Mouse (Mus musculus) kidney, adult 11 months (tissue): Measurements from ENCODE around the gene Hat1.

ENCODE experiments used
- DNase-seq: peaks from one replicate; pipeline ENCODE4 v3.0.0; 2022

The Hat1 gene

GRCm38 (mm10) chr2:71377426-71377825 lies 11.3 kb upstream of the Hat1 start:
- no peak for DNase-seq

DNA sequence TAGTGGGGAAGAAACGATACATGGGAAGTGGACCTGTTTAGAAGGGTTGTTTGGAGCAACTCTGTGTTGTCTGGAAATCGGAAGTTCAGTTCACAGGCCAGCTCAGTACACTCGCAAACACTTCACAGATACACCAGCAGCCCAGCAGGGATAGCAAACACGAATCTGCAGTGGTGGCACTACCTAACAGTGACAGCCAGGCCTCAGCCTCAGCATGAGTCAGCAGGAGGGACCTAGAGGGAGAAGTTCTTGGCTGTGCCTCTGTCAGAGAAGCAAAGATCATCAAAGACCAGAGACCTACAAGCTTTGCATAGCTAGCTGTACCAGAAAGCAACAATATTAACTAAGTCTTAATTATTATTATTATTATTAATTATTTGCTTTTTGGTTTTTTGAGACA lies 6.8 kb upstream of the Hat1 start:
- DNase-seq = no peak

DNA sequence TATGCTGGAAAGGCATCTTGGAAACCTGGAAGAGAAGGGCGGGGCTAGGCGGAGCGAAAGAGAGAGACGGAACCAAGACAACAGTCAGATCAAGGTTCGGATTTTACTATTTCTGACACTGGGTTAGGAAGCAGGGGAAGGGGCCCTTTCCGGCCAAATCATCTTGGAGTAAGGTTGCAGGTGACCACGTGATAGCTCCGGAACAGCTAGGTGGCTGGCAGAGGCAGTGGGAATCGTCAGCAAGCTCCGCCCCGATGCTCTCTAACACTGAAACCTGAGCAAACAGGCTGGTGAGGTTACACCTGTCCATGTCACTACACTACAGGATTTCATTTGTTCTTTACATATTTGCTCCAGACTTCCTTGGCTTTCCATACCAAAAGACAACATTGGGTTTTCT lies 4.9 kb upstream of the Hat1 start:
- DNase-seq = no peak

- DNase-seq = no peak
These were observed 992 bp upstream of the Hat1 start for GRCm38 (mm10) chr2:71387766-71388165.

DNA sequence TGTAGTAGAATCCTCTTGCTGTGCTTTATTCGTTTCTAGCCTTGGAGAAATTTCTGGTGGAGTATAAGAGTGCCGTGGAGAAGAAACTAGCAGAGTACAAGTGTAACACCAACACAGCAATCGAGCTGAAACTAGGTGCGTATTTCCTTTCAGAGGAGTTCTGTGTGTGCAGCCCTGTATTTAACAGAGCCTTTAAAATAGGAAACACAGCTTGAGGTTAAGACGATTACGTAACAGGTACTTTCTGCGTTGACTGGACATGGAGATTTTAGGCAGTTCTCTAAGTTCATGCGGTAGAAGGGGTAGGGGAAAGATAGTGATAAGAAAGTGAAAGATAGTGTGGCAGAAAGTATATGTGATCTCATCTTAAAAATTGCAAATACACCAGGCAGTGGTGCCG lies 1.1 kb downstream of the Hat1 start:
- no peak for DNase-seq

- no peak for DNase-seq
These were observed 16.9 kb downstream of the Hat1 start for GRCm38 (mm10) chr2:71405613-71406012.

DNA sequence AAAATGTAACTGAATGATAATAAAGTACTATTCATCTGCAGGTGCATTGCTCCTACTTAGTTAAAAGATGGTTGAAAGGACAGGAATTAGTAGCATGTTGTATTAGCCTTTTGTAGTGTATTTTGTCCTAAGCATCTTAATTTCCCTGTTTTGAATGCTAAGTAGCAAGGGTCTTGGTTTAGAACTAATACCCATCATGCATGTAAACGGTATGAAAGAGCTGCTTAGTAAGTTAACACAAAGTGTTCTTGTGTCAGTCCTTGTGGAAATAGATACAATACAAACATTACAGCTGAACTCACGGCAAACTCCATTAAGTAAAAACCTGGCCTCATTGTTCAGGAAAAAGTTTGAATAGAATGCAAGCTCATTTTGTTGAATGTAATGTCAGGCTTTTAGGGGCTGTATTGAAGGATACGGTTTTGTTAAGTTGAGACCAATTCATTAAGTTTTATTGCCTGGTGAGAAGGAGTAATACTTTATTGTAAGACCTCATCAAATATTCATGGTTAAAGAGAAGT lies 30.1 kb downstream of the Hat1 start:
- no peak for DNase-seq

DNA sequence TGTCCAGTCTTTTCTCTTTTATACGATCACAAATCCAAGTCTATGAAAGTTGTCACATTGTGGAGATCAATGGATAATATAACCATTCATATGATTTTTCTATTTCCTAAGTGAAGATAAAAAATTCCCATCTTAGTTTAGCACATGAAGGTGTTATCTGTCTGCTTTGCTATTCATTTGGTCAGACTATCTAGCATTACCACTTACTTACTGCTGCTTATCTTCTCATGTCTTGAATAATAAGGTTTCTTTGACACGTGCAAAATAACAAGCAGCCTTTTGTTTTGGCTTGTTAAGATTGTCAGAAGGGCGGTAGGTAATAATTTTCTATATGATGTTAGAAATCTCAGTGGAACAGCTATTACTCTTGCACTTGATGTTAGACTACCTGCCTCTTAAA lies 30.6 kb downstream of the Hat1 start:
- DNase-seq = no peak

DNA sequence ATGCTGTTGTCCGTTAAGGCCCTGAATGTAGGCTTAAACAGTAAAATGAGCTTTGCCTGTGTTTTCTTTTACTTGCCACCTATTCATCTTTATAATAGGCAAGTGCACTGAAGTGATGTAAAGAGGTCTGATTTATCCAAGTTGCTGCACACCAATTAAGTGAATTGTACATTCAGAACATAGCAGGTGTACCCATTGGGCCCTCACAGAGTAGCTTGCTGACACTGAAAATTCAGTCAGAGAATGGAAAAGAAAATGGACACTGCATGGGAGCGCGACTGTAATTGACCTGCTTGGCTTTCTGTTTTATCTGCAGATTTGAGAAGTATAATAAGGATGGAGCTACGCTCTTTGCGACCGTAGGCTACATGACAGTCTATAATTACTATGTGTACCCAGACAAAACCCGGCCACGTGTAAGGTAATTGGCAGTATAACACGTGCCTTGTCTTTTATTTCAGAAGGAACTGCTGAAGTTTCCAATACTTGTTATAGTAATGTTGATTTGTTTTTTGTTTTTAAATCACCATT lies 32.2 kb downstream of the Hat1 start:
- DNase-seq = no peak

- no peak for DNase-seq
These were observed 35.8 kb downstream of the Hat1 start for GRCm38 (mm10) chr2:71424545-71424944.

DNA sequence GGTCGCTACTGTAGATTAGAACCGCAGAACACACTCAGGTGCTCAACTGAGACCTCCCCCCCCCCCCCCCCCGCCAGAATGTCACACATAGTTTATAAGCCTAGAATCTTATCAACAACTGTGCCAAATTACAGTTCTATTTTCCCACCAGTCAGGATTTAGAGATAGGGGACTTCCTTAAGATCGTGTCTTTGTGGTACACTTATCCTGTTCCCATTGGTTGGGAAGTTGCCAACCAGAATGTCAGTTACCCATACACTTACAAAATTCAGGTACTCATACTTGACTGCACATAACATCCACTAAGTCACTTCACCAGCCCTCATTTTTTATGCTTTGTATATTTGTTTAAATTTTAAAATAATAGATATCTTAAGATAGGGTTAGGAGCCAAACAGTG lies 46.7 kb downstream of the Hat1 start:
- no peak for DNase-seq

GRCm38 (mm10) chr2:71443376-71443775 lies 54.6 kb downstream of the Hat1 start:
- DNase-seq = no peak

DNA sequence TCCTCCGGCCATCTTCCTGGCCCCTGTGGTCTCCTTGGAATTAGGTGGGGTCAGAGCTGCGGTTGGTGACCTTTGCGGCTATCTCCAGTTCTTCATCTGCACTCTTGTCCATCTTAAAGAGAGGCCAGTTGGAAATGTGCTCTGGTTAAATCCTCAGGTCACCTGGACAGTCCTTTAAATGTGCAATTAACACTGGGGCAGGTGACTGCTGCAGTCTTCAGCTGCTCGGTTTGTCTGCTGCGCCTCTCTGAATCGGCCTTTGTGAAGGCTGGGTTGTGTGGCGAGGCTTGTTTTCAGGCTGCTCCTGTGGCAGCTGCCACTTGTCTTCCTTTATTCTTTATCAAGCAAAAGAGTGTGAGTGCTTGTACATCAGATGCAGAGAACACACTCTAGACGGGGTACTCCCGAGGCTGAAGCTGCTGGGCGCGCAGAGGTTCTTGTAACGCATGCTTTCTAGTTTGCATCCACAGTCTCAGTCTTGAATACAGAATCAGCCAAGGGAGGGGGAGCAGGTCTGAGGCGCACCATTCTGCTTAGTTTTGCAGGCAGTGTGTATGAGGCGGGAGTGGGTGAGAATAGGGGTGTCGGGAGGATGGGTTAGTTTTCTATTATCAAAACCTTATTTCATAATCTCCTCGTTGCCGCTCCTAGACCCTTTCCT lies 56.9 kb downstream of the Hat1 start:
- DNase-seq = no peak

DNA sequence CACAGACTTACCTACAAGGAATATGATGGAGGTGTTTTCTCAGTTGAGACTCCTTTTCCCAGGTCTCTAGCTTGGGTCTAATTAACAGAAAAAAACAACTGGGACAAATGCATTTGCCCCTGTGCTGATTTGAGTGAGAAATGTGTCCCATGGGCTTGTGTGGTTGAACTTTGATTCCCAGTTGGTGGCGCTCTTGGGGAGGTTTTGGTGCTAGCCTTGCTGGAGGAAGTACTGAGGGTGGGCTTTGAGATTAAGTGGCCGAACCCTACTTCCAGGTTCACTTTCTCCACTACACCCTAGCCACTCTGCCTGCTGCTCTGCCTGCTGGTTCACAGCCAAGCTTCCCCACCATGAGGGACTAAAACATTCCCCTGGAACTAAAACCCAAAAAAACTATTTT lies 60.8 kb downstream of the Hat1 start:
- DNase-seq = no peak

DNA sequence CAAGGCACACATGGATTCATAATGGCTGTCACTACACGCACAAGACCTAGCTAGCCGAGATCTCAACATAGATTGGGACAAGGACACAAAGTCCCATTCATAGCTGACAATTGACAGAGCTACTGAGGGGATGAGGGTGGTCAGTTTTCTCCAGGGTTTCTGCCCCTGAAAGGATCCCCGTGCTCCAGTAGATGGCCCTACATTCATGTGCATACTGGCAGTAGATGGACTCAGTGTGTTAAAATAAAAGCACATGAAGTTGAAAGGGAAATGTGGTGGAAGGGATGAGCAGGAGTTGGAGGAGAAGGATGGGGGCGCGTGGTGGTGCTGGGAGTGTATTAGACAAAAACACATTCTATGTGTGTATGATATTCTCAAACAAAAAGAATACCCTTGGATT lies 63.0 kb downstream of the Hat1 start:
- no peak for DNase-seq

- DNase-seq = peak; percentile 94
These were observed 64.6 kb downstream of the Hat1 start, which contains the start of gene Metap1d for GRCm38 (mm10) chr2:71453161-71453916. Gene Metap1d, plus strand, starts transcription at chr2:71453276.

- no peak for DNase-seq
These were observed 65.1 kb downstream of the Hat1 start for GRCm38 (mm10) chr2:71453917-71454260.

GRCm38 (mm10) chr2:71458624-71459023 lies 69.9 kb downstream of the Hat1 start:
- DNase-seq = no peak

- DNase-seq = no peak
These were observed 70.9 kb downstream of the Hat1 start for GRCm38 (mm10) chr2:71459659-71460058.

DNA sequence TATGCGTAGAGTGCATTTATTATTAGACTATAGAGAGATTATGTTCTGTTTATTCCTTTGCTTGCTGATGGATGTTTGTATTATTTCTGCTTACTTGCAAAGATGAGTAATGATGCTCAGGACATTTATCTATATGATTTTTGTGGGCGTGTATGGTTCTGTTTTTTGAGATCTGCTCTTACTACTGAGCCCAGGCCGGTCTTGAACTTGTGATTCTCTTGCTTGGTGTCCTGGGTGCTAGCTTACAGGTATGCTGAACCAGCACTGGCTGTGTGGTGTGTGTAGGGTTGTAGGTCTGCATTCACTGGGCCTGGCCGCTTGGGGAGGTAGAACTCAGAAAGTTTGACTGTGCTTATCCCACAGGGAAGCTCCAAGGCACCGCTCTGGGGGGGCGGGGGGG lies 72.4 kb downstream of the Hat1 start:
- no peak for DNase-seq

DNA sequence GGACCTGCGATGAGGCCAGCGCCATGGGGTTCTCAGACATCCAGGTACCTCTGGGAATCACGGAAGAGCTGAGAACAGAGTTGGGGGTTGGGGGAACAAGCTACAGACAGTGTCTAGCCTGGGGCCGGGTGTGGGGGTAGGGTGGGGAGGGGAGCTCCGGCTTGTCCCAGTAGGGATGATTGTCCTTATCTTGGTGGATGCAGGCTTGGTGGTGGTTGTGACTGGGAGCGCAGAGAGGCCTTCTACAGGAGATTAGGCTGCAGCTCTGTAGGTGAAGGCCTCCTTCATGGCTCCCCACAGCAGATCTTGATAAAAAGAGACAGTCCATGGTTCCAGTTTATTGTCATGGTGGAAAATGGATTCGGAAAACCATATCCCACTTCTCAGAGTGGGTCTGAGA lies 72.8 kb downstream of the Hat1 start:
- DNase-seq = no peak

GRCm38 (mm10) chr2:71462066-71462465 lies 73.3 kb downstream of the Hat1 start:
- no peak for DNase-seq

DNA sequence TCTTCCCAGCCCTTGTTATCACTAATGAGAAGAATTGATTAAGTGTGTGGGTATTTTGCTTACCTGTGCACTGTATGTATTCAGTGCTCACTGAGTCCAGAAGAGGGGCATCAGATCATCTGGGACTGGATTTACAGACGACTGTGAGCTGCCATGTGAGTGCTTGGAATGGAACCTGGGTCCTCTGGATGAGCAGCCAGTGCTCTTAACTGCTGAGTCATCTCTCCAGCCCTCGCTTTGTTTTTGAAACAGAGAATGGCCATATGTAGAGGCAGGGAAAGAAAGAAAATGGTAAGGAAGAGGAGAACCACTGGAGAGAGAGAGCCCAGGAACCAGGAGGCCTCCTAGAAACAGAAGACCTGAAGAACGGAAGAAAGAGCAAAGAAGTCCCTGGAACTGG lies 73.8 kb downstream of the Hat1 start:
- no peak for DNase-seq

GRCm38 (mm10) chr2:71466103-71466502 lies 77.3 kb downstream of the Hat1 start:
- no peak for DNase-seq
